Mouse (Mus musculus): Measurements from ENCODE around the gene Ifit2.

DNA sequence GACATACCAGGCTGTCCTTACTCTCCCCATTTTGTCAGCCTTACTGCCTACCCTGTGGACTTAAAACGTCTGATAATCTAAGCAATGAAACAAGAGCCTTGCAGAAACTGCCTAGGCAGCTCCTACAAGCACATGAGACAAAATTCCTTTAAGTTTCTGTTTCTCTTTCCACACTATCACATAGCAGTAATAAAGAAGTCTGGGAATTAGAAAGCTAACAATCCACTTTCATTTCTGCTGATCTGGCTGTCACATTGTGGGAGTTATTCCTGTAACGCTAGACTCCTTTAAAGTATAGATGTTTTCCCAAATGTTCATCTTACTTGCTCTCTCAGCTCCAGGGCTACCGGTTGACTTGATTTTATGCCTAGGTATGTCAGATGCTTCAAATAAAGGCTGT is 3.0 kb downstream of the Ifit2 start:
- no peak for TF ChIP-seq CTCF (IDR thresholded peaks at IDR 0.05; ENCODE audit: low read depth, low read length)
- TF ChIP-seq GATA1 (IDR thresholded peaks at IDR 0.05; ENCODE audit: borderline replicate concordance, low read length) = no peak
- no peak for TF ChIP-seq TAL1 (conservative IDR thresholded peaks at IDR 0.05; ENCODE audit: low read depth, low read length)
- no peak for TF ChIP-seq POLR2AphosphoS5 (IDR thresholded peaks at IDR 0.05; ENCODE audit: insufficient replicate concordance, low read depth, low read length)
- TF ChIP-seq GATA2 (IDR thresholded peaks at IDR 0.05; ENCODE audit: borderline replicate concordance, low read depth, low read length) = no peak
